16 mouse cellular contexts compared by ENCODE assay signal in the genomic region with DNA sequence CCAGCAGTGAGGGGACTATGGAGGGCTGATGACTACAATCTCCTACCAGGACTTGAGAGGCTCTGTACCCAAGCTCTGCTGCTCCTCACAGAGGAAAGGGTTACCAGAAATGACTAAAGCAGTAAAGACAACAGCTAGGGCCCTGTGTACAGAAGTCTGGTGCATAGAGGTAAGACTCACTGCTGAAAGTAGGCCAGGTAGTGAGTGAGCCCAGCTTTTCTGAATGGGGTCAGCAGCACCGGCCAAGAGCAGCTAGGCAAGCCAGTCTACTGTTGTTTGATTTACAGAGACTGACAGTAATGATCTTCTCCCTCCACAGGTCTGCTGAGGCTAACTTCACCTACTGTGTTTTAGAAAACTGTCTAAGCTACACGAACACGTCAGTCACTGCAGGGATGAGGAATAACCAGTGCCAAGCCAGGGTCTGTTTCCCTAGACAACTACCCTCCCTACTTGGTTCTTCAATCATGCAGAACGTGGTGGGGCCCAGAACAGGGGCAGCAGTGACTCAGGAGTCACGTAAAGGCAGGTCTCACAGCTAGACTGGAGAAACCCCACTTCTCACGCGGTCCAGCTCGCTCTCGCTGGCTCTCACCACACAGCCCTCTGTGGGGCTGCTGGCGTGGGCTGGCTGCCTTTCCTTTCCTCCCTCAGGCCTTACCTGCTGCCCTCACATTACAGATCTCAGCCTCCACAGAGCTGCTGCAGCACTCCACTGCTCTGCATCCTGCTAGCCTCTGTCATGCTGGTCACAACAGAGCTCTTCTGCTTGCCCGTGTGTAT. TPM values are rescaled to one million over a fixed set of nuclear protein-coding genes. Genes with fewer than 3 reads are reported as not detected.
A peak's percentile ranks its signal among the peaks of the same experiment; 100 is the strongest.
DNase-seq lines count a peak whose midpoint lies in the region; ATAC-seq and TF ChIP-seq lines count a peak whose summit lies in the region.
"Had no signal": no experiment of that assay in that cellular context is flagged by ENCODE, and none has a peak within 500 bp of the region (broad histone marks: within the 10 kb centered on the region; RNA-seq: fewer than 3 reads in every experiment).

No protein-coding gene starts in this region.

- no peaks in the 10 kb centered on the region for H3K27me3 ChIP-seq in heart, embryonic 10.5 days (ENCODE audit: insufficient read depth, poor library complexity, severe bottlenecking)
- no peaks in the 10 kb centered on the region for H3K27me3 ChIP-seq in liver, embryonic 14.5 days (ENCODE audit: control insufficient read depth, insufficient read depth, low read length)
- no peaks in the 10 kb centered on the region for H3K27me3 ChIP-seq in intestine, postnatal 0 days (replicated peaks; ENCODE audit: control insufficient read depth, insufficient read depth, low read length)
- H3K27me3 ChIP-seq: limb, embryonic 12.5 days had no signal

- no peak for TF ChIP-seq EP300 in liver, embryonic 14.5 days (IDR thresholded peaks at IDR 0.05; ENCODE audit: low read depth)

- H3K4me3 ChIP-seq in heart, embryonic 10.5 days: no peak overlapping the region
- no peak overlapping the region for H3K4me3 ChIP-seq in liver, embryonic 14.5 days (ENCODE audit: insufficient read depth in 1 of 2, low read depth in 2 of 2, low read length in 2 of 2)
- H3K4me3 ChIP-seq in intestine, postnatal 0 days (ENCODE audit: low read depth, low read length): no peak overlapping the region
- H3K4me3 ChIP-seq: limb, embryonic 12.5 days; megakaryocyte, embryonic 14.5 days had no signal

- no peak for ATAC-seq in liver, embryonic 14.5 days (ENCODE audit: insufficient read depth)
- ATAC-seq in intestine, postnatal 0 days: no peak
- ATAC-seq: forebrain, embryonic 14.5 days had no signal

- TF ChIP-seq CTCF in brain, embryonic 14.5 days (IDR thresholded peaks at IDR 0.05; ENCODE audit: borderline replicate concordance, extremely low read depth, insufficient read depth, insufficient read length): no peak
- no peak for TF ChIP-seq CTCF in liver, embryonic 14.5 days (IDR thresholded peaks at IDR 0.05; ENCODE audit: low read depth)
- TF ChIP-seq CTCF in intestine, postnatal 0 days (IDR thresholded peaks at IDR 0.05; ENCODE audit: low read depth): no peak

- peak overlapping the region; percentile 75 for H3K27ac ChIP-seq in heart, embryonic 10.5 days
- H3K27ac ChIP-seq in liver, embryonic 14.5 days: peak overlapping the region; percentile 33; the same call in 1 of the 2 replicates
- H3K27ac ChIP-seq in intestine, postnatal 0 days (ENCODE audit: low read depth, low read length): no peak overlapping the region
- H3K27ac ChIP-seq: limb, embryonic 12.5 days had no signal

- no peak for TF ChIP-seq POLR2A in brain, embryonic 14.5 days (IDR thresholded peaks at IDR 0.05; ENCODE audit: borderline replicate concordance, extremely low read depth, insufficient read depth, insufficient read length, poor library complexity, severe bottlenecking)

- H3K9me3 ChIP-seq in heart, embryonic 10.5 days: no peaks in the 10 kb centered on the region
- no peaks in the 10 kb centered on the region for H3K9me3 ChIP-seq in liver, embryonic 14.5 days (ENCODE audit: control insufficient read depth, low read length)
- no peaks in the 10 kb centered on the region for H3K9me3 ChIP-seq in intestine, postnatal 0 days (ENCODE audit: control insufficient read depth)
- H3K9me3 ChIP-seq: limb, embryonic 12.5 days; megakaryocyte, embryonic 14.5 days had no signal

- H3K36me3 ChIP-seq in heart, embryonic 10.5 days: peaks cover 88% of the 10 kb centered on the region
- peaks cover 33% of the 10 kb centered on the region for H3K36me3 ChIP-seq in liver, embryonic 14.5 days (replicated peaks; ENCODE audit: control insufficient read depth, insufficient read depth, low read depth)
- peaks cover 73% of the 10 kb centered on the region for H3K36me3 ChIP-seq in intestine, postnatal 0 days (ENCODE audit: control insufficient read depth, insufficient read depth)

- H3K4me1 ChIP-seq in heart, embryonic 10.5 days: peaks cover 16% of the 10 kb centered on the region; the same call in 1 of the 2 replicates
- peaks cover 39 to 42% of the 10 kb centered on the region in 2 experiments for H3K4me1 ChIP-seq in liver, embryonic 14.5 days (replicated peaks; ENCODE audit: control insufficient read depth in 2 of 2, insufficient read depth in 2 of 2, low read length in 1 of 2)
- H3K4me1 ChIP-seq in intestine, postnatal 0 days (replicated peaks; ENCODE audit: control insufficient read depth, insufficient read depth, low read length): no peaks in the 10 kb centered on the region
- H3K4me1 ChIP-seq: limb, embryonic 12.5 days had no signal

- DNase-seq in heart, embryonic 10.5 days (ENCODE audit: low spot score): no peak
- no peak for DNase-seq in heart, postnatal 10 days
- peak; percentile 21 to 44 for DNase-seq in kidney, postnatal 4 days
- DNase-seq in kidney, postnatal 36 days: no peak
- peak; percentile 4 for DNase-seq in brain, embryonic 14.5 days (ENCODE audit: low read depth)
- no peak for DNase-seq in liver, embryonic 14.5 days (ENCODE audit: low read depth in 3 of 3, low spot score in 3 of 3)
- DNase-seq in layer of hippocampus, postnatal 10 days (ENCODE audit: low spot score in 2 of 2): no peak
- DNase-seq: adrenal gland, adult 8-10 months; embryo, embryonic 11 days; heart, adult 11 months; lung, postnatal 10 days; thymus, adult 2 months had no signal

- H3K9ac ChIP-seq in liver, embryonic 14.5 days (replicated peaks): no peak overlapping the region
- H3K9ac ChIP-seq in intestine, postnatal 0 days (ENCODE audit: low read depth, low read length): no peak overlapping the region
- H3K9ac ChIP-seq: limb, embryonic 12.5 days had no signal

- 78% methylated on average over 11 of the region's 11 CpGs for WGBS in heart, embryonic 10.5 days
- 77% methylated on average over 11 of the region's 11 CpGs for WGBS in liver, embryonic 14.5 days (ENCODE audit: insufficient replicate concordance)
- 81% methylated on average over 11 of the region's 11 CpGs for WGBS in intestine, postnatal 0 days

- intact Hi-C loops in heart, postnatal 10 days (cut with DNase I): no loop called here

- no peak overlapping the region for H3K4me2 ChIP-seq in liver, embryonic 14.5 days (ENCODE audit: low read depth)
- no peak overlapping the region for H3K4me2 ChIP-seq in intestine, postnatal 0 days (replicated peaks; ENCODE audit: low read depth)
- H3K4me2 ChIP-seq: limb, embryonic 12.5 days had no signal

RNA-seq across cellular contexts. Expression of gene Susd2, which starts 49.8 kb away (rescaled TPM):
- 1.3 and 1.4 TPM in 2 replicates for polyA plus RNA-seq in heart, embryonic 10.5 days (2016; fragmentation: Nextera tagmentation; extraction: Ambion mirVana)
- 1 to 10 TPM; 2.8 to 3.4 TPM for total RNA-seq in heart, postnatal 10 days (2021)
- polyA plus RNA-seq in brain, embryonic 14.5 days (2012; rRNA removed): 2.9 and 4.8 TPM in 2 replicates
- 0.84 and 1.2 TPM in 2 replicates for polyA plus RNA-seq in liver, embryonic 14.5 days (2012; rRNA removed)
- polyA plus RNA-seq in liver, embryonic 14.5 days (2014; fragmentation: Nextera tagmentation; extraction: Ambion mirVana): 1.0 and 1.6 TPM in 2 replicates
- total RNA-seq in layer of hippocampus, postnatal 10 days (2021): 1 to 10 TPM; 1.6 to 2.8 TPM
- polyA plus RNA-seq in intestine, postnatal 0 days (2015; fragmentation: Nextera tagmentation; extraction: Ambion mirVana): 35.1 and 37.2 TPM in 2 replicates

Comparison
In these comparisons a context has a peak if more than half of its experiments do, and no peak if none do; other contexts are left out.
1. DNase-seq: peak in kidney, postnatal 4 days (2 of 2) and brain, embryonic 14.5 days (single experiment); none in heart, embryonic 10.5 days (single experiment), heart, postnatal 10 days (0 of 2), kidney, postnatal 36 days (0 of 2), liver, embryonic 14.5 days (0 of 3) and layer of hippocampus, postnatal 10 days (0 of 2).